Mouse (Mus musculus) myocyte (in vitro differentiated cells): ENCODE results near the gene Prkca. TPM values are rescaled to one million over a fixed set of nuclear protein-coding genes. Genes with fewer than 3 reads are reported as not detected.

Experiments used
- H3K27me3 ChIP-seq: one replicate; pipeline ENCODE4 v1.6.1; 2011; ENCODE audit not compliant: control insufficient read depth, insufficient read depth, insufficient read length
- H3K36me3 ChIP-seq: one replicate; pipeline ENCODE4 v1.6.1; 2011; ENCODE audit not compliant: control insufficient read depth, insufficient read depth
- H3K4me2 ChIP-seq: one replicate; pipeline ENCODE4 v1.6.1; 2011; ENCODE audit warnings: low read depth, control low read depth
- H3K4me3 ChIP-seq: one replicate; pipeline ENCODE4 v1.5.1; 2011; ENCODE audit warnings: mild to moderate bottlenecking, control low read depth, moderate library complexity
- H3K79me2 ChIP-seq: one replicate; pipeline ENCODE4 v1.6.1; 2011; ENCODE audit not compliant: control insufficient read depth, insufficient read depth
- H3ac ChIP-seq: one replicate; pipeline ENCODE4 v1.6.1; 2011; ENCODE audit not compliant: control insufficient read depth, insufficient read length
- CEBPB ChIP-seq: IDR thresholded peaks from 2 replicates; pipeline ENCODE4 v1.6.1; 2011; ENCODE audit warnings: mild to moderate bottlenecking, moderate library complexity; ENCODE audit not compliant: poor library complexity, insufficient read depth, severe bottlenecking
- E2F4 ChIP-seq: IDR thresholded peaks from one replicate; pipeline ENCODE4 v1.6.1; 2011; ENCODE audit warnings: mild to moderate bottlenecking, control low read depth, moderate library complexity; ENCODE audit not compliant: insufficient read depth
- MAX ChIP-seq: IDR thresholded peaks from one replicate; pipeline ENCODE4 v1.6.1; 2011; ENCODE audit warnings: low read depth, mild to moderate bottlenecking, control low read depth
- MYOD1 ChIP-seq, 3 experiments: IDR thresholded peaks; one replicate each; pipeline ENCODE4 v1.6.1; 2011; ENCODE audit warnings: control low read depth in 2 of 3, low read depth in 2 of 3, mild to moderate bottlenecking in 2 of 3, moderate library complexity in 1 of 3; ENCODE audit not compliant: insufficient read length in 2 of 3, control insufficient read depth in 1 of 3
- MYOG ChIP-seq, 3 experiments: IDR thresholded peaks; one replicate each; pipeline ENCODE4 v1.6.1; 2011; ENCODE audit warnings: control low read depth in 2 of 3, low read depth in 2 of 3, mild to moderate bottlenecking in 2 of 3; ENCODE audit not compliant: insufficient read length in 2 of 3, control insufficient read depth in 1 of 3, insufficient read depth in 1 of 3
- POLR2A ChIP-seq: IDR thresholded peaks from one replicate; pipeline ENCODE4 v1.6.1; 2011; ENCODE audit warnings: low read depth, mild to moderate bottlenecking, control low read depth, moderate library complexity; ENCODE audit not compliant: insufficient read length
- POLR2AphosphoS2 ChIP-seq: IDR thresholded peaks from one replicate; pipeline ENCODE4 v1.6.1; 2011; ENCODE audit warnings: low read depth, control low read depth; ENCODE audit not compliant: insufficient read length
- REST ChIP-seq: IDR thresholded peaks from one replicate; pipeline ENCODE4 v1.6.1; 2011; ENCODE audit warnings: mild to moderate bottlenecking, control low read depth, moderate library complexity; ENCODE audit not compliant: insufficient read depth, insufficient read length
- SRF ChIP-seq: IDR thresholded peaks from one replicate; pipeline ENCODE4 v1.6.1; 2011; ENCODE audit warnings: low read depth; ENCODE audit not compliant: control insufficient read depth, insufficient read length
- TCF12 ChIP-seq: IDR thresholded peaks from one replicate; pipeline ENCODE4 v1.6.1; 2011; ENCODE audit warnings: mild to moderate bottlenecking, control low read depth; ENCODE audit not compliant: poor library complexity, insufficient read depth, severe bottlenecking
- TCF3 ChIP-seq: IDR thresholded peaks from one replicate; pipeline ENCODE4 v1.6.1; 2011; ENCODE audit warnings: low read depth, control low read depth; ENCODE audit not compliant: insufficient read length
- USF1 ChIP-seq: IDR thresholded peaks from one replicate; pipeline ENCODE4 v1.6.1; 2011; ENCODE audit warnings: low read depth, mild to moderate bottlenecking, control low read depth, moderate library complexity
- polyA plus RNA-seq: library from polyadenylated mRNA; unstranded; fragments of >200 nt; fragmentation: generic; extraction: Trizol; gene quantifications from one replicate; pipeline ENCODE4 v1.2.1, GENCODE M21; 2012; ENCODE audit warnings: missing spikeins

Gene Prkca
- polyA plus RNA-seq, 1 experiment, result 15.3 TPM

DNA sequence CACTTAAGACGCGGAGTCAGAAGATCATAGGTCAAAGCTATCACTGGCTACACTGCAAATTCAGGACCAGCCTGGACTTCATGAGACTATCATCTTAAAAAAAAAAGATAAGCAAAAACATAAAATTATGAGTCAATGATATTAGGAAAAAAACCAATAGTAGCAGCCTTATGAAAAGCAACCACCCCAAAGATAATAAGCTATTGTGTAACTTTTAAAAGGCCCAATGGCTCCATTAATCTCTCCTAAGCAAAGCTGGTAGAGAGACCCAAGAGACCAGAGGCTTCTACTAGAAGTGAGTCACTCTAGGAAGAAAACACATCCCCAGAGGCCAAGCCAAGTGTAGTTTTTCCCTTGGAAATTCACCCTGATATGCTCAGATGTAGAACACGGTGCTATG lies 185.7 kb downstream of the Prkca start:
- Histone ChIP-seq H3K79me2 (no peaks in the 10 kb centered on the region), H3K4me3 (no peak overlapping the region), H3K27me3 (no peaks in the 10 kb centered on the region), H3K4me2 (no peak overlapping the region), H3ac (no peak overlapping the region), H3K36me3 (no peaks in the 10 kb centered on the region)
- TF ChIP-seq CEBPB (peak; percentile 74; the same call in 1 of the 2 replicates), SRF (no peak)

- Histone ChIP-seq H3K79me2 (no peaks in the 10 kb centered on the region), H3K27me3 (no peaks in the 10 kb centered on the region), H3ac (no peak overlapping the region), H3K36me3 (no peaks in the 10 kb centered on the region), H3K4me2 (no peak overlapping the region), H3K4me3 (no peak overlapping the region)
- no peak for TF ChIP-seq MAX
- no peak for TF ChIP-seq E2F4
- no peak for TF ChIP-seq TCF12
- no peak for TF ChIP-seq CEBPB
Observed at GRCm38 (mm10) chr11:108157074-108157473, 186.7 kb downstream of the Prkca start.

DNA sequence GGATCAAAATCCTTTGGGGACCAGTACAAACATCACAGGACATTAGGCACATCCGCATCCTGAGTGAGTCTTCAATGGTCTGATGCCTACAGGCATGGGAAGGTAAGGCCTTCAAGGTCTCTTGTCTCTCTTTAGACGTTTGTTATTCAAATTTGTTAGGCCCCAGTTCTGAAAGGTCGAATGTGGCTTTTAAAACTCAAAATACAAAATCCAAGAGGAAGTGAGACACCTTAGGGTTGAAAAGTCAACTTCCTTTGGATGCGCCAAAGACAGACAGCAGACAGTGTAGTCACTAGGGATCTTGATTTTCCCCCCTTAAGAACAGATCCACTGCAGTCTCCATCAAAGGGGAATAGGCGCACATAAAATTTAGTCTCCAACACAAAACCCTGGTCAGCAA lies 187.6 kb downstream of the Prkca start:
- H3K4me2 ChIP-seq, result no peak overlapping the region
- TF ChIP-seq SRF, result no peak
- H3K36me3 ChIP-seq, result no peaks in the 10 kb centered on the region
- no peak overlapping the region for H3K4me3 ChIP-seq
- no peaks in the 10 kb centered on the region for H3K79me2 ChIP-seq
- no peaks in the 10 kb centered on the region for H3K27me3 ChIP-seq
- H3ac ChIP-seq, result no peak overlapping the region

GRCm38 (mm10) chr11:108155088-108155580 lies 188.6 kb downstream of the Prkca start:
- H3K4me2 ChIP-seq, result no peak overlapping the region
- no peaks in the 10 kb centered on the region for H3K36me3 ChIP-seq
- H3ac ChIP-seq, result no peak overlapping the region
- no peaks in the 10 kb centered on the region for H3K79me2 ChIP-seq
- H3K4me3 ChIP-seq, result no peak overlapping the region
- H3K27me3 ChIP-seq, result no peaks in the 10 kb centered on the region
- no peak for TF ChIP-seq POLR2A
- no peak for TF ChIP-seq MAX
- no peak for TF ChIP-seq USF1
- TF ChIP-seq TCF3, result no peak
- TF ChIP-seq MYOD1 (IDR thresholded peaks at IDR 0.05; ENCODE audit: control insufficient read depth in 1 of 3, insufficient read length in 2 of 3, low read depth in 2 of 3), result no peak
- no peak for TF ChIP-seq SRF
- TF ChIP-seq E2F4, result no peak
- no peak for TF ChIP-seq TCF12
- TF ChIP-seq POLR2AphosphoS2, result no peak
- no peak for TF ChIP-seq MYOG (IDR thresholded peaks at IDR 0.05; ENCODE audit: control insufficient read depth in 1 of 3, insufficient read depth in 1 of 3, insufficient read length in 2 of 3, low read depth in 2 of 3)
- TF ChIP-seq REST, result no peak
- no peak for TF ChIP-seq CEBPB

GRCm38 (mm10) chr11:108153997-108154841 lies 189.5 kb downstream of the Prkca start:
- Histone ChIP-seq H3K36me3 (no peaks in the 10 kb centered on the region), H3K27me3 (no peaks in the 10 kb centered on the region), H3K4me2 (peak overlapping the region; percentile 22), H3K79me2 (no peaks in the 10 kb centered on the region), H3ac (no peak overlapping the region), H3K4me3 (no peak overlapping the region)
- TF ChIP-seq MYOG (IDR thresholded peaks at IDR 0.05; ENCODE audit: control insufficient read depth in 1 of 3, insufficient read depth in 1 of 3, insufficient read length in 2 of 3, low read depth in 2 of 3) (peak in 1 of 3 experiments; percentile 36), MYOD1 (IDR thresholded peaks at IDR 0.05; ENCODE audit: control insufficient read depth in 1 of 3, insufficient read length in 2 of 3, low read depth in 2 of 3) (peak in 1 of 3 experiments; percentile 11), USF1 (no peak), CEBPB (no peak), E2F4 (no peak), REST (no peak), POLR2AphosphoS2 (no peak), MAX (no peak)
